Mouse (Mus musculus) forebrain, embryonic 13.5 days (tissue): ENCODE data around the gene Prr23a2. TPM values are rescaled to one million over a fixed set of nuclear protein-coding genes. Genes with fewer than 3 reads are reported as not detected.

Source experiments
- ATAC-seq: fragments of 200-750 bp; cut with Nextera tagmentation; 2 replicates; pipeline ENCODE4 v1.8.0; 2017
- H3K27ac ChIP-seq: fragments of 300-500 bp; sonication (generic); 2 replicates; pipeline ENCODE4 v1.5.1; 2015; ENCODE audit warnings: inconsistent platforms, mild to moderate bottlenecking, moderate library complexity
- H3K27me3 ChIP-seq: fragments of 300-500 bp; sonication (generic); 2 replicates; pipeline ENCODE4 v1.6.1; 2015; ENCODE audit warnings: mild to moderate bottlenecking, inconsistent platforms
- H3K36me3 ChIP-seq: fragments of 300-500 bp; sonication (generic); 2 replicates; pipeline ENCODE4 v1.6.1; 2015; ENCODE audit warnings: mild to moderate bottlenecking, inconsistent platforms; ENCODE audit not compliant: poor library complexity, severe bottlenecking
- H3K4me1 ChIP-seq: fragments of 300-500 bp; sonication (generic); 2 replicates; pipeline ENCODE4 v1.6.1; 2015; ENCODE audit warnings: inconsistent platforms
- H3K4me2 ChIP-seq: fragments of 300-500 bp; sonication (generic); 2 replicates; pipeline ENCODE4 v1.6.1; 2015; ENCODE audit warnings: inconsistent platforms, mild to moderate bottlenecking, moderate library complexity
- H3K4me3 ChIP-seq: fragments of 300-500 bp; sonication (generic); 2 replicates; pipeline ENCODE4 v1.5.1; 2015; ENCODE audit warnings: mild to moderate bottlenecking, inconsistent platforms
- H3K9ac ChIP-seq: fragments of 300-500 bp; sonication (generic); 2 replicates; pipeline ENCODE4 v1.6.1; 2015; ENCODE audit warnings: mild to moderate bottlenecking, inconsistent platforms
- H3K9me3 ChIP-seq: fragments of 300-500 bp; sonication (generic); replicated peaks from 2 replicates; pipeline ENCODE4 v1.6.1; 2016; ENCODE audit warnings: inconsistent platforms
- WGBS: fragments of 180-500 bp; shearing (Covaris S2); methylation state at CpG from one replicate; pipeline ENCODE4 v1.1.7; 2015; 5-methylcytosine and 5-hydroxymethylcytosine counted together
- polyA plus RNA-seq: library from polyadenylated mRNA; unstranded; fragments of >200 nt; fragmentation: Nextera tagmentation; extraction: Ambion mirVana; gene quantifications from 2 replicates; pipeline ENCODE4 v1.2.1, GENCODE M21; 2015

The Prr23a2 gene
- polyA plus RNA-seq, 1 experiment from 2014 or later = not detected

GRCm38 (mm10) chr9:98863463-98863862 is 7.2 kb downstream of the Prr23a2 start:
- no peak overlapping the region for H3K9ac ChIP-seq
- ATAC-seq = no peak
- H3K4me2 ChIP-seq = no peak overlapping the region
- H3K4me3 ChIP-seq = no peak overlapping the region
- no peaks in the 10 kb centered on the region for H3K36me3 ChIP-seq
- H3K27ac ChIP-seq = no peak overlapping the region
- 0 out of 2 replicates have a peak, but pooled peaks cover 2% of the 10 kb centered on the region for H3K9me3 ChIP-seq
- no peaks in the 10 kb centered on the region for H3K27me3 ChIP-seq
- no peaks in the 10 kb centered on the region for H3K4me1 ChIP-seq
- 70% methylated on average over 3 of the region's 3 CpGs for WGBS

- H3K27me3 ChIP-seq = no peaks in the 10 kb centered on the region
- no peak within 1 kb of the TSS for H3K4me2 ChIP-seq
- H3K4me3 ChIP-seq = no peak within 1 kb of the TSS
- H3K27ac ChIP-seq = no peak within 1 kb of the TSS
- no peaks in the 10 kb centered on the region for H3K4me1 ChIP-seq
- H3K36me3 ChIP-seq = no peaks in the 10 kb centered on the region
- H3K9ac ChIP-seq = no peak within 1 kb of the TSS
- H3K9me3 ChIP-seq = 0 out of 2 replicates have a peak, but pooled peaks cover 2% of the 10 kb centered on the region
- no peak for ATAC-seq
- WGBS = 67% methylated on average over 22 of the region's 22 CpGs
Observed at GRCm38 (mm10) chr9:98864571-98864970, 8.3 kb downstream of the Prr23a2 start, which contains the start of gene Prr23a3. TSS of gene Prr23a3 (plus strand) at chr9:98864767.

GRCm38 (mm10) chr9:98901486-98901885 is 45.2 kb downstream of the Prr23a2 start:
- no peaks in the 10 kb centered on the region for H3K36me3 ChIP-seq
- H3K4me2 ChIP-seq = no peak overlapping the region
- H3K4me1 ChIP-seq = no peaks in the 10 kb centered on the region
- peaks cover 8% of the 10 kb centered on the region for H3K9me3 ChIP-seq
- H3K27me3 ChIP-seq = no peaks in the 10 kb centered on the region
- ATAC-seq = no peak
- no peak overlapping the region for H3K27ac ChIP-seq
- H3K4me3 ChIP-seq = no peak overlapping the region
- 85% methylated on average over 1 of the region's 1 CpGs for WGBS
- no peak overlapping the region for H3K9ac ChIP-seq

DNA sequence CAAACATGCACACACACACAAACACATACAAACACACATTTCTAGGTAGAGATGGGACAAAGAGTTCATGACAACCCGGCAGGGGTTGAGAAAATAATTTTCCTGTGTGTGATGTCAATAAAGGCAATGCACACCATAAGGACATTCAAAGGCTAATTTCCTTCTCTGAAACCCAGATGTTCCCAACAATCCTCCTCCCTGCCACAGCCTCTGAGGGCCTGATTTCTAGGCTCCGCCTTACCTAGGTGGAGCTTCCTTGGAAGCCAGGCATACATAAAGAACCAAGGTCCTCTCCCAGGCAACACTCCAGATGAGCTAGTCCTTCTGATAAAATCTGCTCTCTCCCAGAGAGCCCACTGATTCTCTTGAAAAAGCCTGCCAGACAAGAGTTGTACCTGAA is 46.5 kb downstream of the Prr23a2 start, which contains the start of gene 7420426K07Rik:
7420426K07Rik (plus strand) TSS at position 301 of the 400 bp plus-strand sequence.
- Histone ChIP-seq H3K4me3 (no peak within 1 kb of the TSS), H3K36me3 (no peaks in the 10 kb centered on the region), H3K4me1 (no peaks in the 10 kb centered on the region), H3K4me2 (no peak within 1 kb of the TSS), H3K9ac (no peak within 1 kb of the TSS), H3K9me3 (no peaks in the 10 kb centered on the region), H3K27ac (no peak within 1 kb of the TSS), H3K27me3 (no peaks in the 10 kb centered on the region)
- ATAC-seq = no peak
- WGBS = 85% methylated on average over 2 of the region's 2 CpGs

Other genes starting within 250 kb of the Prr23a2 start
- not detected in 2 replicates for gene Prr23a1, start 14.0 kb upstream of the Prr23a2 start, polyA plus RNA-seq
- not detected in 2 replicates for gene Prr23a3, start 8.3 kb downstream of the Prr23a2 start, polyA plus RNA-seq
- not detected in 2 replicates for gene 7420426K07Rik, start 46.6 kb downstream of the Prr23a2 start, polyA plus RNA-seq
- gene Foxl2, start 98.8 kb downstream of the Prr23a2 start, polyA plus RNA-seq = 0.34 TPM in 2 replicates
- gene Faim, start 129.9 kb downstream of the Prr23a2 start, polyA plus RNA-seq = 84.6 and 97.0 TPM in 2 replicates
- gene Gm1123, start 179.2 kb downstream of the Prr23a2 start, polyA plus RNA-seq = 0.14 TPM in 1 of 2 replicates, not detected in the other